Mouse (Mus musculus) ES-E14 (cell line): ENCODE data around the gene Tbc1d23. TPM values are rescaled to one million over a fixed set of nuclear protein-coding genes. Genes with fewer than 3 reads are reported as not detected.

Source experiments
- DNase-seq: peaks from one replicate; pipeline ENCODE4 v3.0.0-alpha.2; 2013; ENCODE audit warnings: low read depth, low spot score
- H3K27ac ChIP-seq: 2 replicates; pipeline ENCODE4 v1.5.1; 2012; ENCODE audit warnings: low read depth, mild to moderate bottlenecking, low read length, moderate library complexity, mixed read lengths; ENCODE audit not compliant: poor library complexity, insufficient read depth, severe bottlenecking
- H3K36me3 ChIP-seq: 2 replicates; pipeline ENCODE4 v1.6.1; 2012; ENCODE audit warnings: mild to moderate bottlenecking, low read length, moderate library complexity, mixed read lengths; ENCODE audit not compliant: control insufficient read depth, poor library complexity, insufficient read depth, severe bottlenecking
- H3K4me1 ChIP-seq, 2 experiments: fragments of 150-350 bp in 1 of 2; sonication (generic) in 1 of 2; 2 replicates each; pipeline ENCODE4 v1.6.1; 2012; ENCODE audit warnings: low read length in 2 of 2, mild to moderate bottlenecking in 1 of 2, mixed read lengths in 1 of 2; ENCODE audit not compliant: control insufficient read depth in 2 of 2, insufficient read depth in 2 of 2, poor library complexity in 1 of 2
- H3K4me3 ChIP-seq, 2 experiments: fragments of 150-350 bp in 1 of 2; sonication (generic) in 1 of 2; 2 replicates each; pipeline ENCODE4 v1.5.1; 2012; ENCODE audit warnings: low read length in 2 of 2, low read depth in 1 of 2, mild to moderate bottlenecking in 1 of 2, mixed read lengths in 1 of 2; ENCODE audit not compliant: insufficient read depth in 1 of 2, poor library complexity in 1 of 2, severe bottlenecking in 1 of 2
- H3K9ac ChIP-seq: 2 replicates; pipeline ENCODE4 v1.6.1; 2012; ENCODE audit warnings: low read depth, mild to moderate bottlenecking, low read length, mixed read lengths; ENCODE audit not compliant: poor library complexity, insufficient read depth, severe bottlenecking
- H3K9me3 ChIP-seq: fragments of 150-350 bp; sonication (generic); 2 replicates; pipeline ENCODE4 v1.6.1; 2012; ENCODE audit warnings: low read depth, mild to moderate bottlenecking, low read length; ENCODE audit not compliant: control insufficient read depth, insufficient read depth
- CHD2 ChIP-seq: IDR thresholded peaks from 2 replicates; pipeline ENCODE4 v1.6.1; 2014; ENCODE audit warnings: mild to moderate bottlenecking, low read depth, low read length, inconsistent platforms
- HCFC1 ChIP-seq: IDR thresholded peaks from 2 replicates; pipeline ENCODE4 v1.6.1; 2012; ENCODE audit warnings: low read length, inconsistent platforms, borderline replicate concordance; ENCODE audit not compliant: insufficient read depth
- MAFK ChIP-seq: IDR thresholded peaks from 2 replicates; pipeline ENCODE4 v1.6.1; 2014; ENCODE audit warnings: mild to moderate bottlenecking, low read depth, low read length, inconsistent platforms; ENCODE audit not compliant: insufficient read depth
- ZC3H11A ChIP-seq: IDR thresholded peaks from 2 replicates; pipeline ENCODE4 v1.6.1; 2012; ENCODE audit warnings: low read depth, mild to moderate bottlenecking, inconsistent platforms, low read length, borderline replicate concordance
- ZNF384 ChIP-seq: IDR thresholded peaks from 2 replicates; pipeline ENCODE4 v1.6.1; 2012; ENCODE audit warnings: low read depth, low read length, inconsistent platforms
- in situ Hi-C, 2 experiments: fragments of 600-800 bp; cut with MboI; formaldehyde crosslinking; loops; one replicate each; pipeline ENCODE4 v1.15.1; 2025; ENCODE audit warnings: low sequenced_read_pairs in 2 of 2, inconsistent platforms in 1 of 2; ENCODE audit not compliant: unreplicated experiment in 2 of 2
- total RNA-seq: library from RNA; depleted of rRNA; stranded (reverse); fragments of 300-350 nt; gene quantifications from 2 replicates; pipeline ENCODE4 v1.2.3, GENCODE M21; 2012

Tbc1d23 gene
- total RNA-seq, 1 experiment = 31.1 TPM

DNA sequence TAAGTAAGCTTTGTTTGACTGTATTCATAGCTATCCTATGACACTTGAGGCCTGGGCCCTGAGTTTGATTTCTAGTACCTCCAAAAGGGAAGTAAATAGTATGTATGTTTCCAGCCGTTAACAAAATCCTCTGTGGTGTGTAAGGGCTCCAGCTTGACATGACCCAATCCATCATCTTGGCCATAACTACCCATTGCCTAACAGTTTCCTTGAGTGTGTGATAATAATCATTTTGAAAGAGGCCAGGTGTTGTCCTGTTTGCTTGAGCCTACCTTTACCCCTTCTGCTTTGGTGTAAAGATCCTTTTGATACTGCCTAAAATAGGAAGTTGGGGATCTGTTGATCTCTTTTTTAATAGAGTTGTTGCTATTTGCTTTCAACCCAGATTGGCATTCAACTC lies 99.0 kb downstream of the Tbc1d23 start:
- Histone ChIP-seq H3K9ac (no peak overlapping the region), H3K36me3 (peaks cover 8% of the 10 kb centered on the region), H3K4me3 (no peak overlapping the region), H3K9me3 (no peaks in the 10 kb centered on the region), H3K27ac (no peak overlapping the region), H3K4me1 (peaks cover 6 to 8% of the 10 kb centered on the region in 2 experiments)
- no peak for DNase-seq
- TF ChIP-seq HCFC1 (no peak), ZC3H11A (no peak), ZNF384 (no peak), MAFK (no peak), CHD2 (no peak)
- in situ Hi-C loops = no loop called here

GRCm38 (mm10) chr16:57131544-57131943 lies 99.8 kb downstream of the Tbc1d23 start:
- TF ChIP-seq ZNF384 (no peak), HCFC1 (no peak), MAFK (no peak), CHD2 (no peak), ZC3H11A (no peak)

DNA sequence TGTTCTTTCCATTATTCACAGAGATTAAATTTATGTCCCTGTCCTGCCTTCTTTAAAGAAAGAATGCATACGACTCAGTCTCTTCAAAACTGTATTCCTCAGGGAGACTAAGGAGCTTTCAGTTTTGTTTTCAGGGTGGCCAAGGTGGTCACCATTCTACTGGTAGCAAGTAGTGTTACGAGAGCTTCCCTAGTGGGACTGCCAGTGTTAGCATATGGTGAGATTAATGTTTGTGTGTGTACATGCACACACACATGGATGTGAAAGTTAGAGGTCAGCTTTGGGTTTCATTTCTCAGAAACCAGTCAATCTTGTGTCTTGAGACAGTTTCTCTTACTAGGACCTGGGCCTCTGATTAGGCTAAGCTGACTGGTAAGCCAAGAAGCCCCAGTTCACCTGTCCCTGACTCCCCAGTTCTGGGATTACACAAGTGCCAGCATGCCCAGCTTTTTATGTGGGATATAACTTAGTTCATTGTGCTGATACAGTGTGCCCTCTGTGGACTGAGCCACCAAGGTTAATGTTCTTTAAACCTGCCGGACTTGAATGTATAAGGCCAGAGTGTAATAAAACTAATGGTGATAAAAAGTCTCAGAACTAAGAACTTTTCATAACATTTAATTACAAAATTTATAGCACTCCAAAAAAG lies 100.4 kb downstream of the Tbc1d23 start:
- peaks cover 9% of the 10 kb centered on the region for H3K36me3 ChIP-seq
- H3K4me3 ChIP-seq = no peak overlapping the region

More at GRCm38 (mm10) chr16:57131544-57131943, 99.8 kb downstream of the Tbc1d23 start:
- Histone ChIP-seq H3K36me3 (peaks cover 8% of the 10 kb centered on the region), H3K4me1 (peaks cover 6 to 10% of the 10 kb centered on the region in 2 experiments), H3K9ac (no peak overlapping the region), H3K4me3 (no peak overlapping the region), H3K27ac (no peak overlapping the region; the same call in 1 of the 2 replicates), H3K9me3 (no peaks in the 10 kb centered on the region)
- in situ Hi-C loops = no loop called here
- DNase-seq = peak; percentile 37

GRCm38 (mm10) chr16:57127825-57128224 lies 103.5 kb downstream of the Tbc1d23 start:
- no peak overlapping the region for H3K27ac ChIP-seq
- H3K9ac ChIP-seq = no peak overlapping the region
- TF ChIP-seq ZNF384 (no peak), CHD2 (no peak), MAFK (no peak), HCFC1 (no peak)
- H3K9me3 ChIP-seq = no peaks in the 10 kb centered on the region
- DNase-seq = no peak
- H3K4me1 ChIP-seq = peaks cover 7 to 10% of the 10 kb centered on the region in 2 experiments
- peaks cover 3% of the 10 kb centered on the region; the same call in 1 of the 2 replicates for H3K36me3 ChIP-seq
- in situ Hi-C loops = no loop called here
- no peak overlapping the region for H3K4me3 ChIP-seq

More for the DNA sequence above, 100.4 kb downstream of the Tbc1d23 start:
- TF ChIP-seq ZNF384 = no peak
- TF ChIP-seq ZC3H11A = no peak
- no peak for TF ChIP-seq HCFC1
- no peak for TF ChIP-seq MAFK
- DNase-seq = no peak
- H3K27ac ChIP-seq = no peak overlapping the region; the same call in 1 of the 2 replicates
- H3K9ac ChIP-seq = no peak overlapping the region
- no peaks in the 10 kb centered on the region for H3K9me3 ChIP-seq
- in situ Hi-C loops = no loop called here
- H3K4me1 ChIP-seq = peaks cover 6 to 10% of the 10 kb centered on the region in 2 experiments
